ENCODE assay signal across 12 mouse cellular contexts in genomic region chrX:152643679-152644638, GRCm38 (mm10).
DNase-seq lines count a peak whose midpoint lies in the region; ATAC-seq and TF ChIP-seq lines count a peak whose summit lies in the region.
"Had no signal": no experiment of that assay in that cellular context is flagged by ENCODE, and none has a peak within 500 bp of the region (broad histone marks: within the 10 kb centered on the region; RNA-seq: fewer than 3 reads in every experiment).

No protein-coding gene starts in this region.

- H3K27ac ChIP-seq in cerebellum, adult 2 months (ENCODE audit: insufficient read depth, low read length): peak overlapping the region; percentile 39; the same call in 1 of the 2 replicates
- H3K27ac ChIP-seq in midbrain, embryonic 13.5 days: peak overlapping the region; percentile 76
- H3K27ac ChIP-seq in gastrocnemius, adult 2 months: no peak overlapping the region; the same call in 1 of the 2 replicates
- no peak overlapping the region for H3K27ac ChIP-seq in limb, embryonic 10.5 days
- H3K27ac ChIP-seq: macrophage had no signal

- no peaks in the 10 kb centered on the region for H3K4me1 ChIP-seq in cerebellum, adult 2 months (ENCODE audit: control insufficient read depth, insufficient read depth, low read length)
- H3K4me1 ChIP-seq in midbrain, embryonic 13.5 days (replicated peaks): peaks cover 7% of the 10 kb centered on the region; the same call in 1 of the 2 replicates
- no peaks in the 10 kb centered on the region; the same call in 1 of the 2 replicates for H3K4me1 ChIP-seq in limb, embryonic 10.5 days

- H3K4me2 ChIP-seq in midbrain, embryonic 13.5 days (replicated peaks): peak overlapping the region; percentile 43

- H3K9me3 ChIP-seq in midbrain, embryonic 13.5 days: no peaks in the 10 kb centered on the region
- H3K9me3 ChIP-seq in limb, embryonic 10.5 days (replicated peaks): no peaks in the 10 kb centered on the region

- no peak overlapping the region for H3K4me3 ChIP-seq in cerebellum, adult 2 months (replicated peaks; ENCODE audit: insufficient read depth, low read depth, low read length)
- H3K4me3 ChIP-seq in midbrain, embryonic 13.5 days (replicated peaks): peak overlapping the region; percentile 36
- H3K4me3 ChIP-seq in gastrocnemius, adult 2 months: no peak overlapping the region; the same call in 1 of the 2 replicates
- no peak overlapping the region for H3K4me3 ChIP-seq in limb, embryonic 10.5 days

- H3K36me3 ChIP-seq in midbrain, embryonic 13.5 days: no peaks in the 10 kb centered on the region
- H3K36me3 ChIP-seq in limb, embryonic 10.5 days: no peaks in the 10 kb centered on the region

- H3K9ac ChIP-seq in midbrain, embryonic 13.5 days (replicated peaks): peak overlapping the region; percentile 56

- TF ChIP-seq CTCF in cerebellum, adult 2 months (IDR thresholded peaks at IDR 0.05; ENCODE audit: borderline replicate concordance, insufficient read depth, low read depth, low read length): no peak
- no peak for TF ChIP-seq CTCF in gastrocnemius, adult 2 months (IDR thresholded peaks at IDR 0.05)

- TF ChIP-seq POLR2A in cerebellum, adult 2 months (IDR thresholded peaks at IDR 0.05; ENCODE audit: borderline replicate concordance, insufficient read depth, low read length): no peak

- peak; percentile 62; the same call in 1 of the 2 replicates for ATAC-seq in midbrain, embryonic 13.5 days
- ATAC-seq: inflammation-experienced regulatory T-cells, adult 6 months had no signal

- DNase-seq in cerebellum, adult 2 months: no peak
- DNase-seq in cerebellum, postnatal 10 days: no peak
- peak; percentile 27 to 62 for DNase-seq in frontal cortex, postnatal 36 days (ENCODE audit: low spot score in 2 of 2)
- DNase-seq in right cerebral cortex, postnatal 25 days: peak; percentile 21
- DNase-seq in gastrocnemius, adult 2 months: no peak
- DNase-seq in limb, embryonic 10.5 days (ENCODE audit: low spot score): no peak
- no peak for DNase-seq in urinary bladder, postnatal 36 days (ENCODE audit: low spot score in 2 of 2)
- DNase-seq: gastrocnemius, postnatal 10 days; thymus, postnatal 25 days had no signal

- 18% methylated on average over 11 of the region's 11 CpGs for WGBS in cerebellum, adult 2 months
- 28% methylated on average over 11 of the region's 11 CpGs for WGBS in midbrain, embryonic 13.5 days
- 67% methylated on average over 11 of the region's 11 CpGs for whole genome bisulfite sequencing in limb, embryonic 10.5 days

- intact Hi-C loops in gastrocnemius, adult 2 months (cut with DNase I): no loop called here

- no peaks in the 10 kb centered on the region for H3K27me3 ChIP-seq in cerebellum, adult 2 months (ENCODE audit: control insufficient read depth, insufficient read depth, low read length)
- peaks cover 35% of the 10 kb centered on the region; the same call in 1 of the 2 replicates for H3K27me3 ChIP-seq in midbrain, embryonic 13.5 days
- H3K27me3 ChIP-seq in limb, embryonic 10.5 days (ENCODE audit: low read depth, poor library complexity, severe bottlenecking): peaks cover 54% of the 10 kb centered on the region

Comparison
In these comparisons a context has a peak if more than half of its experiments do, and no peak if none do; other contexts are left out.
1. DNase-seq: peak in frontal cortex, postnatal 36 days (2 of 2) and right cerebral cortex, postnatal 25 days (single experiment); none in cerebellum, adult 2 months (0 of 2), cerebellum, postnatal 10 days (0 of 2), gastrocnemius, adult 2 months (single experiment), limb, embryonic 10.5 days (single experiment) and urinary bladder, postnatal 36 days (0 of 2).
2. H3K27ac ChIP-seq: peak in cerebellum, adult 2 months (single experiment) and midbrain, embryonic 13.5 days (single experiment); none in gastrocnemius, adult 2 months (single experiment) and limb, embryonic 10.5 days (single experiment).